Mouse (Mus musculus) induced T-regulatory cell, adult 2 months (primary cell): ENCODE measurements around the gene Fgb.

Experiments used
- DNase-seq: peaks from one replicate; pipeline ENCODE4 v3.0.0-alpha.2; 2012; ENCODE audit warnings: low read depth

Fgb gene

DNA sequence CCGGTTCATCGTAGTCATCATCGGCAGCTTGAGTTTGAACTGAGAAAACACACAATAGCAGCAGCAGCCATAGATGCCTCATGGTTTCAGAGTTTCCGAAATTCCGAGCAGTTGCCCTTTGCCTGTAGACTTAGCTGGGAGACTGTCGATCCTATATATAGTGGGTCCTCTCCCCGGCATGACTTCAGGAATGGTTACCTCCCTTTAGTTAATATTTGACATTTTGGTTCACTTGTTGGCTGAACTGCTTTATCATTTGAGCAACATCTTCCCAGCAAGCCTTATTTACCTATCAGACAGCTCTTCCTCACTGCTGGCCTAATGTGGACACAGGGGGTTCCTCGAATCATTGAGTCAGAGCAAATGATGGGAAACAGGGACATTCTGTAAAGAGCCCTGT lies at the start of gene Fgb:
Fgb (minus strand) TSS at position 184 of the 400 bp plus-strand sequence.
- DNase-seq: no peak

DNA sequence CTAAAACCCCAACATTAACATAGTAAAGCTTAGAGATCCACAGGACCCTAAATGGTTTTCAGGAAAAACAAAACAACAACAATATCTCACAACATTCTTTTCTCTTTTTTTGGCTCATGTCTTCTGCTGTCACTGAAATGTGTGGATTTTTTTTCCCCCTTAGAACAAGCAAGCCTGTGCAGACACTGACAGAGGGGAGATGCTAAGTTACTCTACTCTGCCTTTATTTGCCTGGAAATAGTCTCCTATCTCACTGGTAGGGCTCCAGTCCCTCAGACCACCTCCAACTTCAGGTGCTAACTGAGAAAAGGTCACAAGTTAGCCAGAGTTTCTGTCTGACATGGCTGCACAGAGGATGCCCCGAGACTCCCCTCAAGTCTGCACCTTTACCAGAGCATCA lies 49.5 kb upstream of the Fgb start:
- DNase-seq: no peak

DNA sequence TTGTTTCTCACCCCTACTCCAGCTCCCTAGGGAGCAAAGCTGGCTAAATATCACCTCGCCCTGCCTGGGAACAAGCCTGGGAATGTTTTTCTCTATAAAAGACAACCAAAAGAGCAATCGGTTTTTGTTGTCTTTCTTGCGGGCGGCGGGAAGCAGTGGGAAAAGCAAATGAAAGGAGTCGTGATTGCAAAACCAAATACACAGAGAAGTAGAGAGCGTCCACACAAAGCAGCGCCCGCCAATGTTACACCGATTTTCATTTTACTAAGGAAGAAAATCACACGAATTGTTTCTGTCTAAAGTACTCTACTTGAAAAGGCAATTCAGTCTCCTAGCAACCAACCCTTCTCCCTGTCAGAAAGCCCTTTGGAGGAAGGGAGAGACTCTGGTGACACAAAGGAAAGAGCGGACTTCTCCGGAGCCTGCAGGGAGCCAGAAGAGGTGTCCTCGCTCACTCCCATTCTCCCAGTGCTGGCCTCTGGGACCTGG lies 48.9 kb upstream of the Fgb start:
- DNase-seq: no peak

DNA sequence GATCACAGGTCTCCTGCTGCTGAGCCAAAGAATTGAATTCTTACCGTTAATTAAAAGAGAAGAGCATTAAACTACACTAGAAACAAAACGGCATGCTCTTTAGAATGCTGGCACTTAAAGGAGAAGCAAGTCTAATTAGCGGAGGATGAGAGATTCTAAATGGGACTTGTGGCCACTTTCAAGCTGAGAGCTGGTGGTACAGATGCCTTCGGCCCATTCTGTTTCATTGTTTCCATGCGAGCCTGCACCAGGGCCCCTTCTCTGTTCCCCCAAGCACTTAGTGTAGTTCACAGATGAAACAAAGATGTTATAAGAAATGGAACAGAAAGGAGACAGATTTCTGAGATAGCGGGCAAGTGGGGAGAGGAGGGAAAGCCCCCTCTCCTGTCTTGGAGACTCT lies 47.9 kb upstream of the Fgb start:
- no peak for DNase-seq

GRCm38 (mm10) chr3:83080567-83081055 lies 30.9 kb upstream of the Fgb start:
- DNase-seq: peak; percentile 75

GRCm38 (mm10) chr3:83076563-83076962 lies 26.9 kb upstream of the Fgb start:
- DNase-seq: no peak

GRCm38 (mm10) chr3:83070231-83070630 lies 20.6 kb upstream of the Fgb start:
- DNase-seq: no peak

DNA sequence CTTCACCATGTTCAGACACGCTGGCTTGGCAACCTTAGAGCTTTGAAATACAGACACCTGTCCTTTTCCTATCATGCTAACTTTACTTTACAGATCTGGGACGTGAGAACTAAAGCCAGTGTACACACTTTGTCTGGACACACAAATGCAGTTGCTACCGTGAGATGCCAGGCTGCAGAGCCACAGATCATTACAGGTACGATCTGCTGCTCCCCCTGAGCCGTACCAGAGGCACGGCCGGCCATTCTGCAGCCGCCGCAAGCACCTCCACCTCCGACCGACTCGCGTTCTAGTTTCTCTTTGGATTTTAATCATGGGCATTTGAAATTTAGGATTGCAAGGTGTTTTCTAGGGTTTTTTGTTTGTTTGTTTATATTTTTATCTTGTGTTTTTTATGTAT lies 19.2 kb upstream of the Fgb start:
- no peak for DNase-seq

GRCm38 (mm10) chr3:83067920-83068319 lies 18.3 kb upstream of the Fgb start:
- DNase-seq: no peak

DNA sequence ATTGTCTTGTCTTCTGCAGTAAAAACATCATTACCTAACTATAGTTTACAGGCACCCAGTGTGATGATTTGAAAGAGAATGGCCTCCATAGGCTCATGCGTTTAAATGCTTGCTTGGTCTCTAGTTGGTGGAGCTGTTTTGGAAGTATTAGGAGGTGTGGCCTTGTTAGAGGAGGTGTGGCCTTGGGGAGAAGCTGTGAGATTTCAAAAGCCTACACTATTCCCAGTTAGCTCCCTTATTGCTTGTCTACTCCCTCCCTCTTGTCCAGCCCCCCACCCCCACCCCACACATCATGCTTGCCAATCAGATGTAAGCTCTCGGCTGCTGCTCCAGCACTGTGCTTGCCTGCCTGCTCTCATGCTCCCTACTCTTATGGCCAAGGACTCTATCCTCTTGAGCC lies 7.4 kb upstream of the Fgb start:
- DNase-seq: peak; percentile 10

DNA sequence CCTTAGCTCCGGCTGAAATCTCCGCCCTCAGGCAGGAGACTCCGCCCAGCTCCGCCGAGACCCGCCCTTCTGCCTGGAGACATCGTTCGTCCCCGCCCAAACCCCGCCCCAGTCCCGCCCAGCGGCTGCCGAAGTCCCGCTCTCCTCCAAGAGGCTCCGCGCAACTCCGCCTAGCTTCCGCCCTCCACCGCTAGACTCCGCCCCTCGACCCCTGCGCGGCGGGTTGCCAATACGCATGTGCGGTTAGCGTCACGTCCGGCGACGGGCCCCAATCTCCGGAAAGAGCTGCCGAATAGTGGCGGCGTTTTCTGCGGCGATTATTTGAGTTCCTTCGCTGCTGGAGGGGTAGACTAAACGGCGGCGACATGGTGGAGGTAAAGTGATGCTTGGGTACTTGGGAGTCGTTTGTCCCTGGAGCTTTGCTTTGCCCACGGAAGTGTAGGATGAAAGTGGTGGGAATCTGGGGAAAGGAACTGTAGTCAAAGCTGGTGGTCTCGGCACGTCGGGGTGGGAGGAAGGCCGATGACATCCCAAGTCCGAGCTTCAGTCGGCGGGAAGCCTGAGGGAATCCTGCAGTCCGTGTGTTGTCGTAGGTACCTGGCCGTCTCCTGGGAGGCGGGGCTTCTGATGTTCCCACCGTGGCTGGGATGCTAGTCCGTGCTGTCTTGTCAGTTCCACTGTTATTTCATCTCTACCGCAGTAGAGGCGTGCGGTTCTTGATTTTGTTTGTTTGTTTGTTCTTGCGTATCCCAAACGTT lies 5.8 kb upstream of the Fgb start, which contains the start of gene Plrg1:
Plrg1 (plus strand) TSS at position 242 of the 758 bp plus-strand sequence.
- peak; percentile 99 for DNase-seq

GRCm38 (mm10) chr3:83054759-83055158 lies 5.1 kb upstream of the Fgb start:
- no peak for DNase-seq

DNA sequence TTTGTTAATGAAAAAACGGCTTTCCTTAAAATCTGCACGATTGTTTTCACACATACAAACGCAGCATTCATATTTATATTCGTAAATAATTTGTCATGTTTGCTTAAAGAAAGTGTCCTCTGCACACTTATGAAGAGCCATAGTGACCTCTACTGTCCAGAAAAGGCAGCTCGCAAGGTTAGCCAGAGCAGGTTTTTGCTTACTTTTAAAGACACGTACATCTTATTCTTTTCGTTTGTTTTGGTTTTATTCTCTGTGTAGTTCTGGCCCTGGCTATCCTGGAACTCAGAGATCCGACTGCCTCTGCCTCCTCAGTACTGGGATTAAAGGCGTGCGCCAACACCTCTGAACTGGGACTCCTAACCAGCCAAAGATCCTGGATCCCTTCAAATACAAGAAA lies 4.1 kb upstream of the Fgb start:
- DNase-seq: peak; percentile 74

DNA sequence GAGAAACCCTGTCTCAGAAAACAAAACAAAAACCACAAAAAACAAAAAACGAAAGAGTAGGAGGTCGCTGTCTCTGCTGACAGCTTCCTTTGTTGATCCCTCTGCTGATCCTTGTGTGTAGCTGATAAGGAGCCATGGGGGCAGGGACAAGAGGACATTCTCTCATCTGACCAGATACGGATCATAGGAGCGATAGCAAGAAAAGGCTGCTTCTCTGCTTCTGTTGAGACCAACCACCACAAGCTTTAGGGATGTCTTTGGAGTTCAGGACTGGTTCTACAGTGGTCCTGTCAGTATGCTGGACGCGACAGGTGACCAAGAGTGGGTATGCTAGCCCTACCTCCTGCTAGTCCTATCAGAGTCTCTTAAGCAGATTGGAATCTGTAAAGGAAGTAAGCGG lies 3.5 kb upstream of the Fgb start:
- peak; percentile 8 for DNase-seq

DNA sequence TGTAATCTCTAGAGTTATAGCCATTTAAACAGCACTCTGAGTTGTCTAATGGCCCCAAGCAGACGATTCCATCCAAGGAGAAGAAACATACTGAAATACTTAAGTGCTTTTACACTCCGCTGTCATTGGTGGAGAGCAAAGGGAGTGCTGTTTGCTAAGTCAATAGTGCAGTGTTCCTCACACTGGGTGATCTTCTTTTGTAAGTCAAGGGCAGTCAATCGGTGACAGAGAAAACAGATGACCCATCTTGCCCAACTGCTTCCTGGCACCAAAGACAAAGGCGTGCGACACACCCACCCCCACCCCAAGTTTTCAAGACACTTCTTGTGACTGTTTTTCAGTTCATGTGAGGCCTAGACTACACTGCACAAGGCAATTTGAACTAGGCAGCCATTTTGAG lies 2.4 kb upstream of the Fgb start:
- no peak for DNase-seq

GRCm38 (mm10) chr3:83050661-83051060 lies 998 bp upstream of the Fgb start:
- no peak for DNase-seq

GRCm38 (mm10) chr3:83046649-83047048 lies 3.0 kb downstream of the Fgb start:
- DNase-seq: no peak

- DNase-seq: no peak
These were observed 7.2 kb downstream of the Fgb start for GRCm38 (mm10) chr3:83042451-83042850.

DNA sequence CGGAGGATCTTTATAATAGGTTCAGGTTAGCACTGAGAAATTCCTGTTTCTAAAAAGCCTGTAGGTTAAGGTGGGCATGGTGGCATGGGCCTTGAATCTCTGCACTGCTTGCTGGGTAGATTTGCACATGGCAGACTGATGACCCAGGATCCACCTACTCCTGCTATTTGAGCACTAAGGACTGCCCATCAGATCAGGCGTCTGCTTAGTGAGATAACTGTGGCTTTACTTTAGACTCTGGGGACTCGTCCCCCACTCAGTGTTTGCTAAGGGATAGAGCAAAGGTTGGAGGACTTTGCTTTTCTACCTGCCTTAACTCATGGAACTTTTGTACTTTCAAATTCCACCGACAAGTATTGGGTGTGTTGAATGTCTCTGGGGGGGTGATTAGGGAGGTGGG lies 10.0 kb downstream of the Fgb start:
- no peak for DNase-seq

- DNase-seq: no peak
These were observed 10.8 kb downstream of the Fgb start for GRCm38 (mm10) chr3:83038865-83039264.

- DNase-seq: no peak
These were observed 15.9 kb downstream of the Fgb start for GRCm38 (mm10) chr3:83033801-83034200.

- DNase-seq: no peak
These were observed 16.8 kb downstream of the Fgb start for GRCm38 (mm10) chr3:83032746-83033308.

GRCm38 (mm10) chr3:83030331-83030730 lies 19.3 kb downstream of the Fgb start:
- no peak for DNase-seq
